Mouse (Mus musculus): ENCODE results near the gene Grm5. TPM values are rescaled to one million over a fixed set of nuclear protein-coding genes. Genes with fewer than 3 reads are reported as not detected.

Gene Grm5
- polyA plus RNA-seq, 1 experiment, result not detected

- no peaks in the 10 kb centered on the region for H3K36me3 ChIP-seq (ENCODE audit: control insufficient read depth, insufficient read depth, low read length)
- no peaks in the 10 kb centered on the region for H3K27me3 ChIP-seq (ENCODE audit: control insufficient read depth, insufficient read depth, low read length)
- H3K4me3 ChIP-seq (ENCODE audit: low read depth, low read length), result no peak overlapping the region
- 56% methylated on average over 2 of the region's 2 CpGs for WGBS
- H3K27ac ChIP-seq (ENCODE audit: insufficient read depth, low read depth, low read length), result no peak overlapping the region
- TF ChIP-seq CTCF (IDR thresholded peaks at IDR 0.05; ENCODE audit: extremely low read depth, insufficient read length, insufficient replicate concordance, low read depth, low read length) (no peak), POLR2A (IDR thresholded peaks at IDR 0.05; ENCODE audit: low read depth, low read length) (no peak)
- no peaks in the 10 kb centered on the region for H3K4me1 ChIP-seq (ENCODE audit: control insufficient read depth, insufficient read depth, insufficient read length, low read length)
Observed at GRCm38 (mm10) chr7:87983494-87983893, 399.5 kb downstream of the Grm5 start.

GRCm38 (mm10) chr7:88014451-88014850 is 430.5 kb downstream of the Grm5 start:
- H3K27me3 ChIP-seq (ENCODE audit: control insufficient read depth, insufficient read depth, low read length), result no peaks in the 10 kb centered on the region
- H3K36me3 ChIP-seq (ENCODE audit: control insufficient read depth, insufficient read depth, low read length), result no peaks in the 10 kb centered on the region
- H3K27ac ChIP-seq (ENCODE audit: insufficient read depth, low read depth, low read length), result no peak overlapping the region
- no peak overlapping the region for H3K4me3 ChIP-seq (ENCODE audit: low read depth, low read length)
- no peaks in the 10 kb centered on the region for H3K4me1 ChIP-seq (ENCODE audit: control insufficient read depth, insufficient read depth, insufficient read length, low read length)
- TF ChIP-seq POLR2A (IDR thresholded peaks at IDR 0.05; ENCODE audit: low read depth, low read length) (no peak), CTCF (IDR thresholded peaks at IDR 0.05; ENCODE audit: extremely low read depth, insufficient read length, insufficient replicate concordance, low read depth, low read length) (no peak)
- WGBS, result 66% methylated on average over 3 of the region's 3 CpGs

- 55% methylated on average over 3 of the region's 3 CpGs for WGBS
- H3K4me3 ChIP-seq (ENCODE audit: low read depth, low read length), result no peak overlapping the region
- no peaks in the 10 kb centered on the region for H3K36me3 ChIP-seq (ENCODE audit: control insufficient read depth, insufficient read depth, low read length)
- no peaks in the 10 kb centered on the region for H3K4me1 ChIP-seq (ENCODE audit: control insufficient read depth, insufficient read depth, insufficient read length, low read length)
- H3K27me3 ChIP-seq (ENCODE audit: control insufficient read depth, insufficient read depth, low read length), result no peaks in the 10 kb centered on the region
- TF ChIP-seq CTCF (IDR thresholded peaks at IDR 0.05; ENCODE audit: extremely low read depth, insufficient read length, insufficient replicate concordance, low read depth, low read length) (no peak), POLR2A (IDR thresholded peaks at IDR 0.05; ENCODE audit: low read depth, low read length) (no peak)
- H3K27ac ChIP-seq (ENCODE audit: insufficient read depth, low read depth, low read length), result no peak overlapping the region
Observed at GRCm38 (mm10) chr7:88027411-88028132, 443.6 kb downstream of the Grm5 start.

GRCm38 (mm10) chr7:88047366-88047765 is 463.4 kb downstream of the Grm5 start:
- H3K4me3 ChIP-seq (ENCODE audit: low read depth, low read length), result no peak overlapping the region
- no peak for TF ChIP-seq CTCF (IDR thresholded peaks at IDR 0.05; ENCODE audit: extremely low read depth, insufficient read length, insufficient replicate concordance, low read depth, low read length)
- TF ChIP-seq POLR2A (IDR thresholded peaks at IDR 0.05; ENCODE audit: low read depth, low read length), result no peak

GRCm38 (mm10) chr7:88054224-88054938 is 470.4 kb downstream of the Grm5 start:
- TF ChIP-seq CTCF (IDR thresholded peaks at IDR 0.05; ENCODE audit: extremely low read depth, insufficient read length, insufficient replicate concordance, low read depth, low read length), result no peak
- TF ChIP-seq POLR2A (IDR thresholded peaks at IDR 0.05; ENCODE audit: low read depth, low read length), result no peak
- 54% methylated on average over 1 of the region's 1 CpGs for WGBS
- H3K4me1 ChIP-seq (ENCODE audit: control insufficient read depth, insufficient read depth, insufficient read length, low read length), result no peaks in the 10 kb centered on the region
- no peaks in the 10 kb centered on the region for H3K27me3 ChIP-seq (ENCODE audit: control insufficient read depth, insufficient read depth, low read length)
- H3K36me3 ChIP-seq (ENCODE audit: control insufficient read depth, insufficient read depth, low read length), result no peaks in the 10 kb centered on the region
- no peak overlapping the region for H3K27ac ChIP-seq (ENCODE audit: insufficient read depth, low read depth, low read length)
- no peak overlapping the region for H3K4me3 ChIP-seq (ENCODE audit: low read depth, low read length)

More at GRCm38 (mm10) chr7:88047366-88047765, 463.4 kb downstream of the Grm5 start:
- Histone ChIP-seq H3K36me3 (ENCODE audit: control insufficient read depth, insufficient read depth, low read length) (no peaks in the 10 kb centered on the region), H3K27me3 (ENCODE audit: control insufficient read depth, insufficient read depth, low read length) (no peaks in the 10 kb centered on the region), H3K4me1 (ENCODE audit: control insufficient read depth, insufficient read depth, insufficient read length, low read length) (no peaks in the 10 kb centered on the region), H3K27ac (ENCODE audit: insufficient read depth, low read depth, low read length) (no peak overlapping the region)

- H3K4me3 ChIP-seq (ENCODE audit: low read depth, low read length), result no peak overlapping the region
- no peaks in the 10 kb centered on the region for H3K4me1 ChIP-seq (ENCODE audit: control insufficient read depth, insufficient read depth, insufficient read length, low read length)
- TF ChIP-seq POLR2A (IDR thresholded peaks at IDR 0.05; ENCODE audit: low read depth, low read length), result no peak
- TF ChIP-seq CTCF (IDR thresholded peaks at IDR 0.05; ENCODE audit: extremely low read depth, insufficient read length, insufficient replicate concordance, low read depth, low read length), result no peak
- no peaks in the 10 kb centered on the region for H3K27me3 ChIP-seq (ENCODE audit: control insufficient read depth, insufficient read depth, low read length)
- no peaks in the 10 kb centered on the region for H3K36me3 ChIP-seq (ENCODE audit: control insufficient read depth, insufficient read depth, low read length)
- H3K27ac ChIP-seq (ENCODE audit: insufficient read depth, low read depth, low read length), result no peak overlapping the region
- 26% methylated on average over 2 of the region's 2 CpGs for WGBS
Observed at GRCm38 (mm10) chr7:88056438-88056837, 472.5 kb downstream of the Grm5 start.

- no peak for TF ChIP-seq POLR2A (IDR thresholded peaks at IDR 0.05; ENCODE audit: low read depth, low read length)
- TF ChIP-seq CTCF (IDR thresholded peaks at IDR 0.05; ENCODE audit: extremely low read depth, insufficient read length, insufficient replicate concordance, low read depth, low read length), result no peak
- no peaks in the 10 kb centered on the region for H3K27me3 ChIP-seq (ENCODE audit: control insufficient read depth, insufficient read depth, low read length)
- no peaks in the 10 kb centered on the region for H3K4me1 ChIP-seq (ENCODE audit: control insufficient read depth, insufficient read depth, insufficient read length, low read length)
- H3K27ac ChIP-seq (ENCODE audit: insufficient read depth, low read depth, low read length), result no peak overlapping the region
- no peaks in the 10 kb centered on the region for H3K36me3 ChIP-seq (ENCODE audit: control insufficient read depth, insufficient read depth, low read length)
- H3K4me3 ChIP-seq (ENCODE audit: low read depth, low read length), result no peak overlapping the region
Observed at GRCm38 (mm10) chr7:88091115-88091514, 507.1 kb downstream of the Grm5 start.
